Mouse (Mus musculus) MEL (cell line): ENCODE measurements around the gene Psmd5. TPM values are rescaled to one million over a fixed set of nuclear protein-coding genes. Genes with fewer than 3 reads are reported as not detected.

Source experiments
- DNase-seq: peaks from one replicate; pipeline ENCODE4 v3.0.0; 2011; ENCODE audit warnings: low read depth, low spot score
- H3K27ac ChIP-seq: 2 replicates; pipeline ENCODE4 v1.5.1; 2012; ENCODE audit warnings: low read depth, mild to moderate bottlenecking, control low read depth, low read length, moderate library complexity; ENCODE audit not compliant: control insufficient read depth
- H3K27me3 ChIP-seq, 2 experiments: fragments of 150-350 bp in 1 of 2; sonication (generic) in 1 of 2; 2 replicates each; pipeline ENCODE4 v1.6.1; 2012; ENCODE audit warnings: low read length in 2 of 2, mild to moderate bottlenecking in 2 of 2, improper control_type of control experiment in 1 of 2, moderate library complexity in 1 of 2; ENCODE audit not compliant: insufficient read depth in 2 of 2, control insufficient read depth in 1 of 2
- H3K36me3 ChIP-seq, 2 experiments: 2 replicates each; pipeline ENCODE4 v1.6.1; 2012 to 2014; ENCODE audit warnings: low read length in 2 of 2, improper control_type of control experiment in 1 of 2, inconsistent platforms in 1 of 2, mild to moderate bottlenecking in 1 of 2; ENCODE audit not compliant: insufficient read depth in 2 of 2, control insufficient read depth in 1 of 2
- H3K4me1 ChIP-seq, 2 experiments: fragments of 150-350 bp in 1 of 2; sonication (generic) in 1 of 2; 2 replicates each; pipeline ENCODE4 v1.6.1; 2012; ENCODE audit warnings: low read length in 2 of 2, improper control_type of control experiment in 1 of 2, mild to moderate bottlenecking in 1 of 2; ENCODE audit not compliant: insufficient read depth in 2 of 2, control insufficient read depth in 1 of 2
- H3K4me3 ChIP-seq, 2 experiments: fragments of 150-350 bp in 1 of 2; sonication (generic) in 1 of 2; 2 replicates each; pipeline ENCODE4 v1.5.1; 2012; ENCODE audit warnings: low read depth in 2 of 2, low read length in 2 of 2, mild to moderate bottlenecking in 2 of 2, moderate library complexity in 2 of 2, control low read depth in 1 of 2, improper control_type of control experiment in 1 of 2; ENCODE audit not compliant: control insufficient read depth in 1 of 2, insufficient read depth in 1 of 2
- H3K79me2 ChIP-seq: 2 replicates; pipeline ENCODE4 v1.6.1; 2012; ENCODE audit warnings: mild to moderate bottlenecking, low read length, moderate library complexity; ENCODE audit not compliant: control insufficient read depth, poor library complexity, insufficient read depth
- H3K9ac ChIP-seq: 2 replicates; pipeline ENCODE4 v1.6.1; 2012; ENCODE audit warnings: low read depth, mild to moderate bottlenecking, control low read depth, low read length, moderate library complexity; ENCODE audit not compliant: control insufficient read depth, poor library complexity, severe bottlenecking
- H3K9me3 ChIP-seq: fragments of 150-350 bp; sonication (generic); replicated peaks from 2 replicates; pipeline ENCODE4 v1.6.1; 2012; ENCODE audit warnings: mild to moderate bottlenecking, low read length, improper control_type of control experiment, moderate library complexity; ENCODE audit not compliant: insufficient read depth
- CHD1 ChIP-seq: IDR thresholded peaks from 2 replicates; pipeline ENCODE4 v1.6.1; 2012; ENCODE audit warnings: low read depth, mild to moderate bottlenecking, inconsistent platforms, low read length, improper control_type of control experiment
- CTCF ChIP-seq, 3 experiments: IDR thresholded peaks in 2 of 3; conservative IDR thresholded peaks in 1 of 3; 2 replicates each; pipeline ENCODE4 v1.5.1; 2011 to 2012; ENCODE audit warnings: low read length in 3 of 3, low read depth in 2 of 3, mild to moderate bottlenecking in 2 of 3, improper control_type of control experiment in 1 of 3, inconsistent platforms in 1 of 3, mixed read lengths in 1 of 3, moderate library complexity in 1 of 3; ENCODE audit not compliant: control insufficient read depth in 1 of 3, insufficient read depth in 1 of 3, poor library complexity in 1 of 3, severe bottlenecking in 1 of 3
- E2F4 ChIP-seq: IDR thresholded peaks from 2 replicates; pipeline ENCODE4 v1.6.1; 2011; ENCODE audit warnings: low read depth, low read length, improper control_type of control experiment, borderline replicate concordance
- EP300 ChIP-seq, 2 experiments: IDR thresholded peaks; 2 replicates each; pipeline ENCODE4 v1.6.1; 2011; ENCODE audit warnings: improper control_type of control experiment in 2 of 2, low read length in 2 of 2, low read depth in 1 of 2, mild to moderate bottlenecking in 1 of 2
- ETS1 ChIP-seq: IDR thresholded peaks from 2 replicates; pipeline ENCODE4 v1.6.1; 2012; ENCODE audit warnings: low read depth, mild to moderate bottlenecking, inconsistent platforms, low read length, improper control_type of control experiment, moderate library complexity
- GABPA ChIP-seq: IDR thresholded peaks from 2 replicates; pipeline ENCODE4 v1.6.1; 2012; ENCODE audit warnings: low read depth, mild to moderate bottlenecking, inconsistent platforms, low read length, improper control_type of control experiment, moderate library complexity
- GATA1 ChIP-seq: IDR thresholded peaks from 2 replicates; pipeline ENCODE4 v1.6.1; 2011; ENCODE audit warnings: low read depth, low read length, improper control_type of control experiment
- JUND ChIP-seq: IDR thresholded peaks from 2 replicates; pipeline ENCODE4 v1.6.1; 2011; ENCODE audit warnings: low read depth, mild to moderate bottlenecking, improper control_type of control experiment, low read length
- KAT2A ChIP-seq: conservative IDR thresholded peaks from 2 replicates; pipeline ENCODE4 v1.6.1; 2012; ENCODE audit warnings: low read depth, low read length, improper control_type of control experiment, inconsistent platforms
- MAFK ChIP-seq: IDR thresholded peaks from 2 replicates; pipeline ENCODE4 v1.6.1; 2011; ENCODE audit warnings: low read depth, mild to moderate bottlenecking, low read length, improper control_type of control experiment, borderline replicate concordance
- MAX ChIP-seq: IDR thresholded peaks from 2 replicates; pipeline ENCODE4 v1.6.1; 2011; ENCODE audit warnings: low read length, improper control_type of control experiment
- MAZ ChIP-seq: IDR thresholded peaks from 2 replicates; pipeline ENCODE4 v1.6.1; 2012; ENCODE audit warnings: low read depth, mild to moderate bottlenecking, inconsistent platforms, low read length, improper control_type of control experiment
- MXI1 ChIP-seq: IDR thresholded peaks from 2 replicates; pipeline ENCODE4 v1.6.1; 2011; ENCODE audit warnings: mild to moderate bottlenecking, low read depth, low read length, improper control_type of control experiment
- MYC ChIP-seq: IDR thresholded peaks from 2 replicates; pipeline ENCODE4 v1.6.1; 2011; ENCODE audit warnings: low read depth, mild to moderate bottlenecking, low read length, improper control_type of control experiment, moderate library complexity
- NRF1 ChIP-seq: IDR thresholded peaks from 2 replicates; pipeline ENCODE4 v1.6.1; 2014; ENCODE audit warnings: low read depth, mild to moderate bottlenecking, inconsistent platforms, low read length, improper control_type of control experiment, moderate library complexity; ENCODE audit not compliant: poor library complexity, insufficient read depth, severe bottlenecking
- POLR2A ChIP-seq, 2 experiments: IDR thresholded peaks; 2 replicates each; pipeline ENCODE4 v1.6.1; 2011 to 2012; ENCODE audit warnings: low read length in 2 of 2, mild to moderate bottlenecking in 2 of 2, control low read depth in 1 of 2, improper control_type of control experiment in 1 of 2, low read depth in 1 of 2, moderate library complexity in 1 of 2; ENCODE audit not compliant: control insufficient read depth in 1 of 2, insufficient read depth in 1 of 2, poor library complexity in 1 of 2
- RAD21 ChIP-seq: IDR thresholded peaks from 2 replicates; pipeline ENCODE4 v1.6.1; 2011; ENCODE audit warnings: mild to moderate bottlenecking, low read depth, low read length, improper control_type of control experiment
- SIN3A ChIP-seq: IDR thresholded peaks from 2 replicates; pipeline ENCODE4 v1.6.1; 2012; ENCODE audit warnings: low read length, improper control_type of control experiment, inconsistent platforms
- TAL1 ChIP-seq: IDR thresholded peaks from 2 replicates; pipeline ENCODE4 v1.6.1; 2012; ENCODE audit warnings: mild to moderate bottlenecking, inconsistent platforms, low read length, moderate library complexity, mixed read lengths
- TBP ChIP-seq: IDR thresholded peaks from 2 replicates; pipeline ENCODE4 v1.8.0; 2011; ENCODE audit warnings: low read depth, low read length, improper control_type of control experiment
- TCF12 ChIP-seq: IDR thresholded peaks from 2 replicates; pipeline ENCODE4 v1.6.1; 2014; ENCODE audit warnings: low read depth, mild to moderate bottlenecking, inconsistent platforms, low read length, improper control_type of control experiment, moderate library complexity
- UBTF ChIP-seq: IDR thresholded peaks from 2 replicates; pipeline ENCODE4 v1.6.1; 2012; ENCODE audit warnings: low read depth, mild to moderate bottlenecking, inconsistent platforms, low read length, improper control_type of control experiment, moderate library complexity, borderline replicate concordance; ENCODE audit not compliant: insufficient read depth
- USF2 ChIP-seq, 2 experiments: IDR thresholded peaks; 2 replicates each; pipeline ENCODE4 v1.6.1; 2011 to 2012; ENCODE audit warnings: improper control_type of control experiment in 2 of 2, low read length in 2 of 2, borderline replicate concordance in 1 of 2, inconsistent platforms in 1 of 2, low read depth in 1 of 2, mild to moderate bottlenecking in 1 of 2; ENCODE audit not compliant: insufficient read depth in 1 of 2
- ZC3H11A ChIP-seq: IDR thresholded peaks from 2 replicates; pipeline ENCODE4 v1.6.1; 2012; ENCODE audit warnings: low read depth, mild to moderate bottlenecking, inconsistent platforms, low read length, improper control_type of control experiment
- ZKSCAN1 ChIP-seq: IDR thresholded peaks from 2 replicates; pipeline ENCODE4 v1.6.1; 2012; ENCODE audit warnings: low read depth, mild to moderate bottlenecking, inconsistent platforms, low read length, improper control_type of control experiment, moderate library complexity
- polyA plus RNA-seq, 2 experiments: library from polyadenylated mRNA; stranded (reverse) in 1 of 2; unstranded in 1 of 2; fragments of >175 nt in 1 of 2; fragments of >200 nt in 1 of 2; gene quantifications; 2 replicates each; pipeline versions ENCODE4 v1.2.1 to v1.2.4; 2012; ENCODE audit warnings: low replicate concordance in 2 of 2, low read depth in 1 of 2; ENCODE audit not compliant: insufficient read length in 2 of 2, insufficient read depth in 1 of 2, missing spikeins in 1 of 2
- total RNA-seq: library from RNA; depleted of rRNA; stranded (reverse); fragments of 300-350 nt; gene quantifications from 2 replicates; pipeline ENCODE4 v1.2.3, GENCODE M21; 2012

Gene Psmd5
- total and polyA plus RNA-seq, 3 experiments = 48.1 to 70.3 TPM; not detected in 1

DNA sequence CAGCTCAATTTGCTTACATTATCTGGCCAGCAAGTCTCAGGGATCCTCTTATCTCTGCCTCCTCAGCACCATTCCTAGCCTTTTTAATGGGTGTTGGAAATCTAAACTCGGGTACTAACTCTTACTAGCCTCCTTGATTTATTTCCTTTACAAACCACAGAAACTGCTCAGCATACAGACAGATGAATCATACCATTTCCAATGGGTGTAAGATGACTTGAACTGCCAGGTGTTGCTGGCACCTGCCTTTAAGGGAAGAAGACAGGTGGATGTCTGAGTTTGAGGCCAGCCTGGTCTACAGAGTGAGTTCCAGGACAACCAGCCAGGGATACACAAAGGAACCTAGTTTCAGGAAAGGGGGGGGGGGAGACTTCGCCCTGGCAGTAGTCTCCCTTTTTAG is 66.7 kb downstream of the Psmd5 start:
- Histone ChIP-seq H3K27ac (no peak overlapping the region), H3K9me3 (no peaks in the 10 kb centered on the region), H3K4me3 (no peak overlapping the region), H3K9ac (no peak overlapping the region), H3K4me1 (peaks cover 30 to 31% of the 10 kb centered on the region in 2 experiments), H3K79me2 (peaks cover 55% of the 10 kb centered on the region), H3K36me3 (peaks cover 25 to 79% of the 10 kb centered on the region in 2 experiments), H3K27me3 (no peaks in the 10 kb centered on the region)
- TF ChIP-seq MAZ = no peak
- no peak for TF ChIP-seq ZKSCAN1
- no peak for TF ChIP-seq EP300 (IDR thresholded peaks at IDR 0.05; ENCODE audit: low read depth in 1 of 2, low read length in 2 of 2)
- TF ChIP-seq TAL1 = no peak
- no peak for TF ChIP-seq ZC3H11A
- no peak for TF ChIP-seq USF2 (IDR thresholded peaks at IDR 0.05; ENCODE audit: borderline replicate concordance in 1 of 2, insufficient read depth in 1 of 2, low read depth in 1 of 2, low read length in 2 of 2)
- TF ChIP-seq NRF1 = no peak
- TF ChIP-seq MXI1 = no peak
- TF ChIP-seq MAFK = no peak
- TF ChIP-seq KAT2A = no peak
- no peak for TF ChIP-seq POLR2A (IDR thresholded peaks at IDR 0.05; ENCODE audit: control insufficient read depth in 1 of 2, insufficient read depth in 1 of 2, low read depth in 1 of 2, low read length in 2 of 2, poor library complexity in 1 of 2)
- no peak for TF ChIP-seq MYC
- TF ChIP-seq JUND = no peak
- TF ChIP-seq TCF12 = no peak
- no peak for TF ChIP-seq SIN3A
- TF ChIP-seq GABPA = no peak
- TF ChIP-seq RAD21 = no peak
- no peak for TF ChIP-seq CHD1
- TF ChIP-seq UBTF = no peak
- TF ChIP-seq MAX = no peak
- no peak for DNase-seq

DNA sequence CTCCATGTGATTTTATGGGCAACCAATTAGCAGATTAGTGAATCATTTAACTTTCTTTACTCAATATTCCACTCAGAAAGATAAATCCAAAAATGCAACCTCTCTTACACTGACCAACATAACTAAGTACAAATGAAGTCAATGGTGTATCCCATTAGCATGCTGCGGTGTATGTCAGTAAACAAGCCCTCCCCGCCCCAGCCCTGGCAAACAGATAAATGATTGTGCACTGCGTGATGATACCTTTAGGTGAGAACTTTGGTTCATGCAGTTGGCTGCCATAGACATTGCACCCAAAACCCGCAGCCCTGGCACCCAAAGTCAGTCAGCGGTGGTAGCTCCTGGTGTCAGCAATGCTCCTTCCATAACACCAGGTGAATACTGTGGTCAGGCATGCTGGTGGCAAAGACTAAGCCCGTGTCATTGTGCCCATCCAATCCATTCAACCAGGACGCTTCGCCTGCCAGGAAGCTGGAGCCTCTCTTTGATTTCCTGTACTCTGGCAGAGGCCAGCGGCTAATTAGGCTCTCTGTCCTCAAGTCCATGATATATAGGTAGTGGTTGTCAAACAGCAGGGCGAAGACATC is 69.3 kb downstream of the Psmd5 start:
- Histone ChIP-seq H3K9ac (no peak overlapping the region), H3K79me2 (peaks cover 54% of the 10 kb centered on the region), H3K9me3 (no peaks in the 10 kb centered on the region), H3K36me3 (peaks cover 12 to 72% of the 10 kb centered on the region in 2 experiments), H3K4me1 (peaks cover 32 to 37% of the 10 kb centered on the region in 2 experiments), H3K27me3 (no peaks in the 10 kb centered on the region), H3K4me3 (no peak overlapping the region), H3K27ac (no peak overlapping the region)
- no peak for TF ChIP-seq GATA1
- TF ChIP-seq ETS1 = no peak
- no peak for TF ChIP-seq SIN3A
- TF ChIP-seq TBP = no peak
- no peak for TF ChIP-seq E2F4
- no peak for TF ChIP-seq CTCF (IDR thresholded peaks at IDR 0.05 in 2 of 3, conservative IDR thresholded peaks at IDR 0.05 in 1 of 3; ENCODE audit: control insufficient read depth in 1 of 3, insufficient read depth in 1 of 3, low read depth in 2 of 3, low read length in 3 of 3, poor library complexity in 1 of 3, severe bottlenecking in 1 of 3)
- TF ChIP-seq MAFK = no peak; the same call in 1 of the 2 replicates
- no peak for TF ChIP-seq ZKSCAN1
- no peak for DNase-seq
